ENCODE assay signal across 9 mouse cellular contexts in genomic region chr2:73584645-73585346, GRCm38 (mm10). TPM values are rescaled to one million over a fixed set of nuclear protein-coding genes. Genes with fewer than 3 reads are reported as not detected.
DNase-seq lines count a peak whose midpoint lies in the region; ATAC-seq and TF ChIP-seq lines count a peak whose summit lies in the region.
"Had no signal": no experiment of that assay in that cellular context is flagged by ENCODE, and none has a peak within 500 bp of the region (broad histone marks: within the 10 kb centered on the region; RNA-seq: fewer than 3 reads in every experiment).

No protein-coding gene starts in this region.

- peak overlapping the region; percentile 54 for H3K4me3 ChIP-seq in intestine, embryonic 14.5 days (ENCODE audit: low read depth, low read length)
- peak overlapping the region; percentile 44 for H3K4me3 ChIP-seq in limb, embryonic 14.5 days (replicated peaks; ENCODE audit: low read length)
- peak overlapping the region; percentile 40 for H3K4me3 ChIP-seq in midbrain, embryonic 15.5 days

- WGBS in intestine, embryonic 14.5 days, result 1% methylated on average over 17 of the region's 18 CpGs
- 3% methylated on average over 16 of the region's 18 CpGs for WGBS in limb, embryonic 14.5 days
- 2% methylated on average over 16 of the region's 18 CpGs for WGBS in midbrain, embryonic 15.5 days

- TF ChIP-seq POLR2A in limb, embryonic 14.5 days (IDR thresholded peaks at IDR 0.05; ENCODE audit: borderline replicate concordance, extremely low read depth, insufficient read depth, insufficient read length), result no peak

- H3K9ac ChIP-seq in intestine, embryonic 14.5 days (ENCODE audit: low read length), result peak overlapping the region; percentile 42
- peak overlapping the region; percentile 43 for H3K9ac ChIP-seq in limb, embryonic 14.5 days (ENCODE audit: low read depth, low read length, severe bottlenecking)
- H3K9ac ChIP-seq in midbrain, embryonic 15.5 days, result peak overlapping the region; percentile 31; the same call in 1 of the 2 replicates

- peaks cover 3% of the 10 kb centered on the region; the same call in 1 of the 2 replicates for H3K4me1 ChIP-seq in intestine, embryonic 14.5 days (replicated peaks; ENCODE audit: control insufficient read depth, insufficient read depth, low read length)
- H3K4me1 ChIP-seq in limb, embryonic 14.5 days (ENCODE audit: control insufficient read depth, insufficient read depth, low read length), result peaks cover 12% of the 10 kb centered on the region
- H3K4me1 ChIP-seq in midbrain, embryonic 15.5 days, result peaks cover 11% of the 10 kb centered on the region

- H3K9me3 ChIP-seq in intestine, embryonic 14.5 days (ENCODE audit: control insufficient read depth, low read length), result no peaks in the 10 kb centered on the region
- no peaks in the 10 kb centered on the region for H3K9me3 ChIP-seq in limb, embryonic 14.5 days (ENCODE audit: control insufficient read depth, low read length)
- no peaks in the 10 kb centered on the region for H3K9me3 ChIP-seq in midbrain, embryonic 15.5 days
- H3K9me3 ChIP-seq: G1E had no signal

- H3K27me3 ChIP-seq in intestine, embryonic 14.5 days (replicated peaks; ENCODE audit: control insufficient read depth, insufficient read depth, low read length), result no peaks in the 10 kb centered on the region
- no peaks in the 10 kb centered on the region for H3K27me3 ChIP-seq in limb, embryonic 14.5 days (ENCODE audit: control insufficient read depth, insufficient read depth, low read length)
- H3K27me3 ChIP-seq in midbrain, embryonic 15.5 days (replicated peaks), result no peaks in the 10 kb centered on the region
- peaks cover 4% of the 10 kb centered on the region; the same call in 1 of the 2 replicates for H3K27me3 ChIP-seq in splenic B cell, adult 2 months (ENCODE audit: control insufficient read depth, insufficient read depth, low read length, poor library complexity, severe bottlenecking)

- peak overlapping the region; percentile 2; the same call in 1 of the 2 replicates for H3K27ac ChIP-seq in intestine, embryonic 14.5 days (ENCODE audit: low read depth)
- H3K27ac ChIP-seq in limb, embryonic 14.5 days (replicated peaks; ENCODE audit: low read depth, low read length), result no peak overlapping the region
- no peak overlapping the region for H3K27ac ChIP-seq in midbrain, embryonic 15.5 days

- H3K4me2 ChIP-seq in intestine, embryonic 14.5 days (ENCODE audit: low read length), result peak overlapping the region; percentile 58
- peak overlapping the region; percentile 52 for H3K4me2 ChIP-seq in limb, embryonic 14.5 days (replicated peaks; ENCODE audit: low read depth, low read length, severe bottlenecking)
- H3K4me2 ChIP-seq in midbrain, embryonic 15.5 days, result peak overlapping the region; percentile 66

- DNase-seq in left cerebral cortex, adult 18-20 months (ENCODE audit: low spot score in 2 of 2), result peak; percentile 82 to 88
- DNase-seq in left cerebral cortex, adult 8-10 months (ENCODE audit: low spot score in 2 of 2), result no peak
- peak; percentile 56 to 71 for DNase-seq in gastrocnemius, postnatal 36 days
- DNase-seq in intestine, embryonic 14.5 days (ENCODE audit: low spot score), result peak; percentile 91
- DNase-seq in limb, embryonic 14.5 days (ENCODE audit: low spot score), result peak; percentile 89
- peak; percentile 64 for DNase-seq in splenic B cell, adult 2 months (ENCODE audit: low read depth, low spot score)

- intact Hi-C loops in gastrocnemius, postnatal 36 days (cut with DNase I), result loop anchor here (1.0 to 5.0 kb wide), 2 partner anchors 160 to 1088 kb away; no protein-coding TSS in a partner anchor

- peak; percentile 88 for ATAC-seq in common myeloid progenitor, adult 5-6 weeks (replicated peaks; ENCODE audit: low read depth, poor library complexity, severe bottlenecking)
- peak; percentile 77 for ATAC-seq in intestine, embryonic 14.5 days (replicated peaks; ENCODE audit: low FRiP score, low TSS enrichment, low read depth)
- ATAC-seq in limb, embryonic 14.5 days (ENCODE audit: low FRiP score, low read depth), result peak; percentile 82
- peak; percentile 83 for ATAC-seq in midbrain, embryonic 15.5 days (replicated peaks)

- no peaks in the 10 kb centered on the region for H3K36me3 ChIP-seq in intestine, embryonic 14.5 days (ENCODE audit: control insufficient read depth, insufficient read depth, low read length)
- no peaks in the 10 kb centered on the region for H3K36me3 ChIP-seq in limb, embryonic 14.5 days (ENCODE audit: control insufficient read depth, insufficient read depth, low read length)
- no peaks in the 10 kb centered on the region for H3K36me3 ChIP-seq in midbrain, embryonic 15.5 days (replicated peaks)
- no peaks in the 10 kb centered on the region for H3K36me3 ChIP-seq in splenic B cell, adult 2 months (ENCODE audit: control insufficient read depth, insufficient read depth, low read length, poor library complexity, severe bottlenecking)
- H3K36me3 ChIP-seq: G1E had no signal

RNA-seq across cellular contexts. Expression of gene Chrna1, which starts 4.7 kb away (rescaled TPM):
- total RNA-seq in left cerebral cortex, adult 18-20 months (2021), result under 1 TPM; 0.07 to 0.16 TPM
- under 1 TPM; 0.13 to 0.21 (median 0.19) TPM for total RNA-seq in left cerebral cortex, adult 8-10 months (2022)
- not detected in 2 replicates for total RNA-seq in common myeloid progenitor, adult 5-6 weeks (2017)
- 1 to 10 TPM; 6.6 to 6.8 TPM for total RNA-seq in gastrocnemius, postnatal 36 days (2021)
- 0.08 and 0.20 TPM in 2 replicates for polyA plus RNA-seq in intestine, embryonic 14.5 days (2014; fragmentation: Nextera tagmentation; extraction: Ambion mirVana)
- 8.9 and 9.3 TPM in 2 replicates for polyA plus RNA-seq in limb, embryonic 14.5 days (2012; rRNA removed)
- polyA plus RNA-seq in limb, embryonic 14.5 days (2014; fragmentation: Nextera tagmentation; extraction: Ambion mirVana), result 14.9 and 19.4 TPM in 2 replicates
- polyA plus RNA-seq in midbrain, embryonic 15.5 days (2015; fragmentation: Nextera tagmentation; extraction: Ambion mirVana), result 0.18 and 0.24 TPM in 2 replicates
- polyA plus RNA-seq: G1E had no signal

RNA-seq across cellular contexts. Expression of gene Wipf1, which starts 55.3 kb away (rescaled TPM):
- 1 to 10 TPM; 7.9 to 9.4 TPM for total RNA-seq in left cerebral cortex, adult 18-20 months (2021)
- total RNA-seq in left cerebral cortex, adult 8-10 months (2022), result 10 to 100 TPM in 2 of 4 experiments, 1 to 10 TPM in 2; 9.3 to 16.6 (median 12.8) TPM
- 13.2 and 22.9 TPM in 2 replicates for total RNA-seq in common myeloid progenitor, adult 5-6 weeks (2017)
- total RNA-seq in gastrocnemius, postnatal 36 days (2021), result 1 to 10 TPM; 9.7 to 9.8 TPM
- 13.6 and 14.4 TPM in 2 replicates for polyA plus RNA-seq in intestine, embryonic 14.5 days (2014; fragmentation: Nextera tagmentation; extraction: Ambion mirVana)
- 20.1 and 25.8 TPM in 2 replicates for polyA plus RNA-seq in limb, embryonic 14.5 days (2012; rRNA removed)
- 25.7 and 27.8 TPM in 2 replicates for polyA plus RNA-seq in limb, embryonic 14.5 days (2014; fragmentation: Nextera tagmentation; extraction: Ambion mirVana)
- polyA plus RNA-seq in midbrain, embryonic 15.5 days (2015; fragmentation: Nextera tagmentation; extraction: Ambion mirVana), result 2.3 and 2.7 TPM in 2 replicates

Comparison
In these comparisons a context has a peak if more than half of its experiments do, and no peak if none do; other contexts are left out.
1. DNase-seq: peak in left cerebral cortex, adult 18-20 months (2 of 2), gastrocnemius, postnatal 36 days (2 of 2), intestine, embryonic 14.5 days (single experiment), limb, embryonic 14.5 days (single experiment) and splenic B cell, adult 2 months (single experiment); none in left cerebral cortex, adult 8-10 months (0 of 2).
2. Peak in every context shown above with its lines, with median percentiles within 50 percentile points of each other: ATAC-seq, H3K4me2 ChIP-seq, H3K4me3 ChIP-seq and H3K9ac ChIP-seq.